In genomic region chr4:34680530-34680929, GRCm38 (mm10) we compare ENCODE assay signal across 14 mouse cellular contexts. TPM values are rescaled to one million over a fixed set of nuclear protein-coding genes. Genes with fewer than 3 reads are reported as not detected.
DNase-seq lines count a peak whose midpoint lies in the region; ATAC-seq and TF ChIP-seq lines count a peak whose summit lies in the region.
"Had no signal": no experiment of that assay in that cellular context is flagged by ENCODE, and none has a peak within 500 bp of the region (broad histone marks: within the 10 kb centered on the region; RNA-seq: fewer than 3 reads in every experiment).

No protein-coding gene starts in this region.

- ATAC-seq in forebrain, postnatal 0 days = no peak
- ATAC-seq in forebrain, embryonic 15.5 days (replicated peaks) = no peak
- ATAC-seq in limb, embryonic 11.5 days (ENCODE audit: insufficient number of reproducible peaks, low FRiP score, low TSS enrichment, low read depth) = no peak
- ATAC-seq in megakaryocyte, adult 5-6 weeks (ENCODE audit: poor library complexity, severe bottlenecking) = 0 out of 2 replicates have a peak, but pooled peaks have one; percentile 21
- ATAC-seq in inflammation-experienced regulatory T-cells, adult 6 months = no peak

- H3K4me3 ChIP-seq in forebrain, postnatal 0 days (ENCODE audit: low read depth, low read length) = no peak overlapping the region
- no peak overlapping the region for H3K4me3 ChIP-seq in forebrain, embryonic 15.5 days
- H3K4me3 ChIP-seq in limb, embryonic 11.5 days (ENCODE audit: low read depth, low read length) = no peak overlapping the region
- H3K4me3 ChIP-seq in limb, embryonic 10.5 days = no peak overlapping the region
- H3K4me3 ChIP-seq: hindbrain, embryonic 10.5 days had no signal

- H3K4me2 ChIP-seq in forebrain, postnatal 0 days (ENCODE audit: low read depth) = no peak overlapping the region
- H3K4me2 ChIP-seq in forebrain, embryonic 15.5 days (replicated peaks) = no peak overlapping the region
- no peak overlapping the region for H3K4me2 ChIP-seq in limb, embryonic 11.5 days (ENCODE audit: low read depth, severe bottlenecking)

- 89% methylated on average over 5 of the region's 5 CpGs for WGBS in forebrain, postnatal 0 days
- 84% methylated on average over 5 of the region's 5 CpGs for WGBS in forebrain, embryonic 15.5 days
- 90% methylated on average over 5 of the region's 5 CpGs for WGBS in limb, embryonic 11.5 days
- WGBS in limb, embryonic 10.5 days = 84% methylated on average over 5 of the region's 5 CpGs

- TF ChIP-seq CTCF in forebrain, postnatal 0 days (IDR thresholded peaks at IDR 0.05; ENCODE audit: low read depth) = peak; percentile 42

- H3K9ac ChIP-seq in forebrain, postnatal 0 days = no peak overlapping the region
- no peak overlapping the region for H3K9ac ChIP-seq in forebrain, embryonic 15.5 days (replicated peaks)
- no peak overlapping the region for H3K9ac ChIP-seq in limb, embryonic 11.5 days (ENCODE audit: low read length)

- DNase-seq in forebrain, postnatal 0 days = no peak
- DNase-seq in limb, embryonic 11.5 days (ENCODE audit: low spot score) = peak; percentile 19
- DNase-seq in limb, embryonic 10.5 days (ENCODE audit: low spot score) = no peak
- DNase-seq in ES-CJ7 (ENCODE audit: low read depth, low spot score) = peak; percentile 63
- DNase-seq in B cell, adult 2 months = no peak
- DNase-seq: gastrocnemius, postnatal 25 days; left cerebral cortex, postnatal 4 days; retina, postnatal 1 day had no signal

- no peaks in the 10 kb centered on the region for H3K4me1 ChIP-seq in forebrain, postnatal 0 days (ENCODE audit: insufficient read depth)
- H3K4me1 ChIP-seq in forebrain, embryonic 15.5 days = peaks cover 4% of the 10 kb centered on the region; the same call in 1 of the 2 replicates
- peaks cover 10% of the 10 kb centered on the region; the same call in 1 of the 2 replicates for H3K4me1 ChIP-seq in limb, embryonic 11.5 days (ENCODE audit: control insufficient read depth, insufficient read depth, low read length)
- H3K4me1 ChIP-seq in limb, embryonic 10.5 days = peaks cover 26% of the 10 kb centered on the region
- H3K4me1 ChIP-seq: hindbrain, embryonic 10.5 days had no signal

- H3K36me3 ChIP-seq in forebrain, postnatal 0 days (ENCODE audit: insufficient read depth) = peaks cover 24% of the 10 kb centered on the region
- H3K36me3 ChIP-seq in forebrain, embryonic 15.5 days = peaks cover 24% of the 10 kb centered on the region
- H3K36me3 ChIP-seq in limb, embryonic 11.5 days (ENCODE audit: control insufficient read depth, insufficient read depth, low read length) = no peaks in the 10 kb centered on the region; the same call in 1 of the 2 replicates
- peaks cover 38% of the 10 kb centered on the region for H3K36me3 ChIP-seq in limb, embryonic 10.5 days

- no peak overlapping the region for H3K27ac ChIP-seq in forebrain, postnatal 0 days (ENCODE audit: low read depth, low read length)
- H3K27ac ChIP-seq in forebrain, embryonic 15.5 days (replicated peaks) = no peak overlapping the region
- no peak overlapping the region for H3K27ac ChIP-seq in limb, embryonic 11.5 days (replicated peaks; ENCODE audit: low read depth, low read length)
- no peak overlapping the region for H3K27ac ChIP-seq in limb, embryonic 10.5 days
- H3K27ac ChIP-seq: hindbrain, embryonic 10.5 days had no signal

- no peaks in the 10 kb centered on the region for H3K27me3 ChIP-seq in forebrain, postnatal 0 days (ENCODE audit: insufficient read depth, low read length)
- no peaks in the 10 kb centered on the region for H3K27me3 ChIP-seq in forebrain, embryonic 15.5 days
- H3K27me3 ChIP-seq in limb, embryonic 11.5 days (ENCODE audit: control insufficient read depth, insufficient read depth, low read length) = no peaks in the 10 kb centered on the region
- H3K27me3 ChIP-seq in limb, embryonic 10.5 days (ENCODE audit: low read depth, poor library complexity, severe bottlenecking) = no peaks in the 10 kb centered on the region

- H3K9me3 ChIP-seq in forebrain, postnatal 0 days (ENCODE audit: low read length) = no peaks in the 10 kb centered on the region
- H3K9me3 ChIP-seq in forebrain, embryonic 15.5 days = no peaks in the 10 kb centered on the region
- H3K9me3 ChIP-seq in limb, embryonic 11.5 days (ENCODE audit: control insufficient read depth, low read length) = no peaks in the 10 kb centered on the region
- H3K9me3 ChIP-seq in limb, embryonic 10.5 days (replicated peaks) = no peaks in the 10 kb centered on the region
- H3K9me3 ChIP-seq: hindbrain, embryonic 10.5 days had no signal

RNA-seq across cellular contexts. Expression of gene Slc35a1, which starts 6.7 kb away (rescaled TPM):
- total RNA-seq in forebrain, postnatal 0 days (2014; rRNA removed) = 34.0 and 35.9 TPM in 2 replicates
- 16.0 and 37.9 TPM in 2 replicates for polyA plus RNA-seq in forebrain, postnatal 0 days (2015; fragmentation: Nextera tagmentation; extraction: Ambion mirVana)
- 50.6 and 52.3 TPM in 2 replicates for polyA plus RNA-seq in forebrain, embryonic 15.5 days (2015; fragmentation: Nextera tagmentation; extraction: Ambion mirVana)
- 51.2 and 53.0 TPM in 2 replicates for polyA plus RNA-seq in limb, embryonic 11.5 days (2014; fragmentation: Nextera tagmentation; extraction: Ambion mirVana)
- 57.5 and 58.1 TPM in 2 replicates for polyA plus RNA-seq in limb, embryonic 10.5 days (2016; fragmentation: Nextera tagmentation; extraction: Ambion mirVana)
- 16.7 and 22.0 TPM in 2 replicates for total RNA-seq in megakaryocyte, adult 5-6 weeks (2015)
- 13.3 and 14.9 TPM in 2 replicates for total RNA-seq in megakaryocyte, adult 5-6 weeks (2017)
- 10 to 100 TPM; 27.2 to 40.3 (median 31.1) TPM for polyA plus RNA-seq in inflammation-experienced regulatory T-cells, adult 6 months (2017; shearing (Covaris generic))

RNA-seq across cellular contexts. Expression of gene Cfap206, which starts 49.5 kb away (rescaled TPM):
- 5.7 and 6.2 TPM in 2 replicates for total RNA-seq in forebrain, postnatal 0 days (2014; rRNA removed)
- 5.7 and 6.3 TPM in 2 replicates for polyA plus RNA-seq in forebrain, postnatal 0 days (2015; fragmentation: Nextera tagmentation; extraction: Ambion mirVana)
- 2.2 and 2.7 TPM in 2 replicates for polyA plus RNA-seq in forebrain, embryonic 15.5 days (2015; fragmentation: Nextera tagmentation; extraction: Ambion mirVana)
- 0.18 and 0.23 TPM in 2 replicates for polyA plus RNA-seq in limb, embryonic 11.5 days (2014; fragmentation: Nextera tagmentation; extraction: Ambion mirVana)
- polyA plus RNA-seq in limb, embryonic 10.5 days (2016; fragmentation: Nextera tagmentation; extraction: Ambion mirVana) = 0.28 and 0.33 TPM in 2 replicates
- not detected in 2 replicates for total RNA-seq in megakaryocyte, adult 5-6 weeks (2015)
- not detected in 2 replicates for total RNA-seq in megakaryocyte, adult 5-6 weeks (2017)
- polyA plus RNA-seq in inflammation-experienced regulatory T-cells, adult 6 months (2017; shearing (Covaris generic)) = not detected
- total RNA-seq: common myeloid progenitor, adult 5-6 weeks; gastrocnemius, postnatal 25 days had no signal
- polyA plus RNA-seq: large intestine, adult 2 months had no signal

Comparison
In these comparisons a context has a peak if more than half of its experiments do, and no peak if none do; other contexts are left out.
1. DNase-seq: peak in limb, embryonic 11.5 days (single experiment) and ES-CJ7 (single experiment); none in forebrain, postnatal 0 days (single experiment), limb, embryonic 10.5 days (single experiment) and B cell, adult 2 months (0 of 2).